Mouse (Mus musculus) hindbrain, embryonic 11.5 days (tissue): ENCODE data around the gene Max. TPM values are rescaled to one million over a fixed set of nuclear protein-coding genes. Genes with fewer than 3 reads are reported as not detected.

Experiments used
- ATAC-seq: fragments of 200-750 bp; cut with Nextera tagmentation; 2 replicates; pipeline ENCODE4 v1.8.0; 2017; ENCODE audit warnings: mild to moderate bottlenecking, moderate TSS enrichment, moderate library complexity; ENCODE audit not compliant: low FRiP score
- DNase-seq: peaks from one replicate; pipeline ENCODE4 v3.0.0-alpha.2; 2015; ENCODE audit warnings: low spot score
- H3K27ac ChIP-seq: fragments of 300-500 bp; sonication (generic); 2 replicates; pipeline ENCODE4 v1.5.1; 2014; ENCODE audit warnings: mild to moderate bottlenecking, low read depth, low read length
- H3K27me3 ChIP-seq: fragments of 300-500 bp; sonication (generic); 2 replicates; pipeline ENCODE4 v1.6.1; 2014; ENCODE audit warnings: mild to moderate bottlenecking, low read length, moderate library complexity, mixed read lengths; ENCODE audit not compliant: control insufficient read depth, insufficient read depth
- H3K36me3 ChIP-seq: fragments of 300-500 bp; sonication (generic); 2 replicates; pipeline ENCODE4 v1.6.1; 2014; ENCODE audit warnings: mild to moderate bottlenecking, low read length, moderate library complexity, mixed read lengths; ENCODE audit not compliant: control insufficient read depth, insufficient read depth
- H3K4me1 ChIP-seq: fragments of 300-500 bp; sonication (generic); replicated peaks from 2 replicates; pipeline ENCODE4 v1.6.1; 2014; ENCODE audit warnings: low read length, mixed read lengths; ENCODE audit not compliant: control insufficient read depth, insufficient read depth
- H3K4me2 ChIP-seq: fragments of 300-500 bp; sonication (generic); replicated peaks from 2 replicates; pipeline ENCODE4 v1.6.1; 2014; ENCODE audit warnings: mild to moderate bottlenecking, low read depth, low read length
- H3K4me3 ChIP-seq: fragments of 300-500 bp; sonication (generic); 2 replicates; pipeline ENCODE4 v1.5.1; 2014; ENCODE audit warnings: low read depth, low read length
- H3K9ac ChIP-seq: fragments of 300-500 bp; sonication (generic); 2 replicates; pipeline ENCODE4 v1.6.1; 2014; ENCODE audit warnings: low read depth, low read length
- H3K9me3 ChIP-seq: fragments of 300-500 bp; sonication (generic); 2 replicates; pipeline ENCODE4 v1.6.1; 2016; ENCODE audit warnings: low read length; ENCODE audit not compliant: control insufficient read depth
- WGBS: fragments of 180-500 bp; shearing (Covaris S2); extraction: QIAGEN DNeasy Blood & Tissue Kit; methylation state at CpG from one replicate; pipeline ENCODE4 v1.1.7; 2014; 5-methylcytosine and 5-hydroxymethylcytosine counted together
- polyA plus RNA-seq: library from polyadenylated mRNA; unstranded; fragments of >200 nt; fragmentation: Nextera tagmentation; extraction: Ambion mirVana; gene quantifications from 2 replicates; pipeline ENCODE4 v1.2.1, GENCODE M21; 2014

The Max gene
- polyA plus RNA-seq = 36.9 and 48.4 TPM in 2 replicates

- Histone ChIP-seq H3K4me3 (peak within 1 kb of the TSS; percentile 98), H3K36me3 (no peaks in the 10 kb centered on the region), H3K27me3 (no peaks in the 10 kb centered on the region), H3K9me3 (no peaks in the 10 kb centered on the region), H3K9ac (peak within 1 kb of the TSS; percentile 67), H3K4me1 (no peaks in the 10 kb centered on the region), H3K4me2 (peak within 1 kb of the TSS; percentile 89), H3K27ac (no peak within 1 kb of the TSS)
- WGBS = under 1% methylated on average over 60 of the region's 73 CpGs
- DNase-seq (peak; percentile 98), ATAC-seq (peak; percentile 99)
Measured at GRCm38 (mm10) chr12:76961932-76962891, at the start of gene Max. Max (minus strand) TSS chr12:76962201.

- ATAC-seq (no peak), DNase-seq (no peak)
- 66% methylated on average over 6 of the region's 6 CpGs for WGBS
- H3K4me2 ChIP-seq = no peak overlapping the region
- H3K27ac ChIP-seq = no peak overlapping the region
- H3K27me3 ChIP-seq = no peaks in the 10 kb centered on the region
- no peak overlapping the region for H3K9ac ChIP-seq
- no peak overlapping the region for H3K4me3 ChIP-seq
- no peaks in the 10 kb centered on the region for H3K9me3 ChIP-seq
- no peaks in the 10 kb centered on the region for H3K36me3 ChIP-seq
- H3K4me1 ChIP-seq = no peaks in the 10 kb centered on the region
Measured at GRCm38 (mm10) chr12:77011092-77011720, 49.2 kb upstream of the Max start.

DNA sequence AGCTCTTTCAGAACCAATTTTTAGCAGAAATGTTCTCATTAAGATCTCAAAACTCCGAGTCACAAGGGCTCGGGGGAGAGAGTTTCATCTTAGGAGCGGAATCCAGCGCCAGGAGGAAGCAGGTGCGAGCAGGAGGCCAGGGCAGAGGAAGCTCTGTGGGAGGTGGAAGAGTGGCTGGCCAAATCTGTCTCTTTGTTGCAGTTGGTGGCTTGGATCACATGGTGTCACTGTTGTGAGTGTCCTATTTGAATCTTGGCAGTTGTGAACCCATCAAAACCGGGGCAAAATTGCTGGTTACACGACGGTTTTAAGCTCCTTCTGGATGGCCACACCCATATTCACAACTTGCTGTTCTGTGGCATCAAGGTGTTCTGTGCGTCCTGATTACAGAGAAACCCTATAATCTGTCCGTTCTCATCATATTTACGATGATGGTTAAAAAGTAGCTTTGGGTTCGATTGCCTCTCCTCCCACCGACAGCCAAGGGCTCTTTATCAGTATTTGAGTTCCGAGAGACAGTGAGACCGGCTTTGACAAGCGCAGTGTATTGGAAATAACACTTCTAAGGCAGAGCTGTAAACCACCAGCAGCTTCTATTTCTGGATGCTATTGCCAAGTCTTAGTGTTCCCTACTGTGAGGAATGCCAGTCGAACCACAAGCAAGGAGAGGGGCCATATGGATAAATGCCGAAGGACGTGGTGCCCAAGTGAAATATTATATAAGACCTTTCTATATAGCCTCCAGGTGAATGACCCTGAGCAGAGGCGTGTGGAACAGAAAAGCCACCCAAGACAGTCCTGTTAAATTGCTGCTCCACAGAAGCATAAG, 47.4 kb upstream of the Max start:
- Histone ChIP-seq H3K27ac (no peak overlapping the region), H3K4me1 (no peaks in the 10 kb centered on the region), H3K4me3 (no peak overlapping the region), H3K27me3 (no peaks in the 10 kb centered on the region), H3K4me2 (no peak overlapping the region), H3K9ac (no peak overlapping the region), H3K9me3 (no peaks in the 10 kb centered on the region), H3K36me3 (no peaks in the 10 kb centered on the region)
- WGBS = 69% methylated on average over 20 of the region's 20 CpGs
- DNase-seq = no peak
- ATAC-seq = no peak

DNA sequence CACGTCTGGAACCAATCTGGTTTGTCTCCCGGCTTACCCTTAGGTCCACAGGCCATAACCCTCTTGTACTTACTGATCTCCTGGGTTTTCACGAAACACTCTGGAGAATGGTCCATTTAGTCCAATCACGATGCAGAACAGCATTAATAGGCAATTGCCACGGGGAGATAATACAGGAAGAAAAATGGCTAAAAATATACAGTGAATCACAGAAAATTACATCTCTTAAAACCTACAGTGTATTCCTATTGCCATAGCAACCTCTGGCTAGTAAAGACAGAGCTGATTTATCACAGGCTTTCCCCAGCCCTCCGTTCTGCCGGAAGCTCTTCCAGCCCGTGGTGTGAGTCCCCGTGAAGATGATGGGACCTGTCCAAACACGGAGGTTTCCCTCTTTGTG, 42.9 kb upstream of the Max start:
- ATAC-seq (no peak), DNase-seq (no peak)
- Histone ChIP-seq H3K4me3 (no peak overlapping the region), H3K4me1 (0 out of 2 replicates have a peak, but pooled peaks cover 2% of the 10 kb centered on the region), H3K4me2 (no peak overlapping the region), H3K36me3 (no peaks in the 10 kb centered on the region), H3K9me3 (no peaks in the 10 kb centered on the region), H3K9ac (no peak overlapping the region), H3K27ac (no peak overlapping the region), H3K27me3 (no peaks in the 10 kb centered on the region)
- WGBS = 60% methylated on average over 10 of the region's 10 CpGs

- no peak for DNase-seq
- ATAC-seq = no peak
- no peaks in the 10 kb centered on the region for H3K36me3 ChIP-seq
- H3K4me1 ChIP-seq = 0 out of 2 replicates have a peak, but pooled peaks cover 2% of the 10 kb centered on the region
- H3K9me3 ChIP-seq = no peaks in the 10 kb centered on the region
- WGBS = 83% methylated on average over 8 of the region's 8 CpGs
- H3K4me3 ChIP-seq = no peak overlapping the region
- no peaks in the 10 kb centered on the region for H3K27me3 ChIP-seq
- H3K9ac ChIP-seq = no peak overlapping the region
- H3K4me2 ChIP-seq = no peak overlapping the region
- no peak overlapping the region for H3K27ac ChIP-seq
Measured at GRCm38 (mm10) chr12:77002551-77003228, 40.7 kb upstream of the Max start.

DNA sequence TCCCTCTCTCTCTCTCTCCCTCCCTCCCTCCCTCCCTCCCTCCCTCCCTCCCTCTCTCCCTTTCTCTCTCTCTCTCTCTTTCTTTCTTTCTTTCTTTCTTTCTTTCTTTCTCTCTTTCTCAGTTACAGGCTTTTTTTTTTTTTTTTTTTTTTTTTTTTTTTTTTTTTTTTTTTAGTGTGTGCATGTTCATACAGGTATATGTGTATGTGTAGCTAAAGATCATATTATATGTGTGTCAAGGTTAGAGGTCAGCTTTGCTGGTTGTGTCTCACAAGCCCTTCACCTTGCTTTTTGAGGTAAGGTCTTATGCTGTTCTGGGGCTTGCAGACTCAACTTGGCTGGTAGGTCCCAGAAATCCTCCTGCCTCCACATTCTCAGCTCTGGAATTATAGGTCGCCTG, 39.3 kb upstream of the Max start:
- ATAC-seq (no peak), DNase-seq (no peak)
- no peaks in the 10 kb centered on the region for H3K36me3 ChIP-seq
- H3K4me2 ChIP-seq = no peak overlapping the region
- no peaks in the 10 kb centered on the region for H3K9me3 ChIP-seq
- 53% methylated on average over 1 of the region's 1 CpGs for WGBS
- no peaks in the 10 kb centered on the region for H3K27me3 ChIP-seq
- no peak overlapping the region for H3K4me3 ChIP-seq
- 0 out of 2 replicates have a peak, but pooled peaks cover 2% of the 10 kb centered on the region for H3K4me1 ChIP-seq
- no peak overlapping the region for H3K9ac ChIP-seq
- H3K27ac ChIP-seq = no peak overlapping the region

- H3K27me3 ChIP-seq = no peaks in the 10 kb centered on the region
- H3K9ac ChIP-seq = no peak overlapping the region
- DNase-seq (peak; percentile 59), ATAC-seq (peak; percentile 84)
- H3K4me1 ChIP-seq = 0 out of 2 replicates have a peak, but pooled peaks cover 2% of the 10 kb centered on the region
- no peak overlapping the region for H3K4me2 ChIP-seq
- 7% methylated on average over 6 of the region's 6 CpGs for WGBS
- no peak overlapping the region for H3K4me3 ChIP-seq
- no peaks in the 10 kb centered on the region for H3K36me3 ChIP-seq
- no peaks in the 10 kb centered on the region for H3K9me3 ChIP-seq
- no peak overlapping the region for H3K27ac ChIP-seq
Measured at GRCm38 (mm10) chr12:77000705-77001284, 38.8 kb upstream of the Max start.
